8 mouse cellular contexts compared by ENCODE assay signal in the genomic region with DNA sequence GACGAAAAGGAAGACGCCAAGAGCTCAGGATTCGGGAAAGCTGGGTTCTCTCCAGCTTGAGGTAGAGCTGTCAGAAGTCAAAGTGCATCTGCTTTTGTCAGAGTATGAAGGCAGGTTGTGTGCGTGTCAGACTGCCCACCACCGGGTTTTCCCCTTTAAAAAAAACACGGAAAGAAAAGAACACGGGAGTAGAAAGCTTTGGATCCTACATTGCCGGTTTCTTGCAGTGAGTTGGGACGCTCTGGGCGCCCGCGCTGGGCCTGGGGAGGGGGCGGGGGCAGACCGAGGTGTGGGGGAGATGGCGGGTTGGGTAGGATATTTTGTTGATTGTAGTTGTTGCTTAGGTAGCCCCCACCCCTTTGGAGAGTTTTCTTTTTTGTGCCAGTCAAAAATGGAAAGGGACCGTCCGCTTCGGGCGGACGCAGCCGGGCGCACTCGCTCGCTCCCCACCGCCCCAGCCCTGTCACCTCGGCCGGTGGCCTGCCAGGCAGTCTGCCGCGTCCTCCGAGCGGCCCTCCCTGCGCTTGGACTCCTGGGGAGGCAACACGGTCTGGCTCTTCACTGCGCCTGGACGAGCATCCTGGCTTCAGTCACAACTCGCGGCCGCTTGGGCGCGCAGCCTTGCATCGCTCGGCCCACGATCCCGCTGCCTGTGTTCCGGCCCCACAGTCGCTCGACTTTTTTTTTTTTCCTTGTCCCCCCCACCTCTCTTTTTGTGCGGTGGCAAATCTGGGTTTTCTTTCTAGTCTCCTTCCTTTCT. TPM values are rescaled to one million over a fixed set of nuclear protein-coding genes. Genes with fewer than 3 reads are reported as not detected.
DNase-seq lines count a peak whose midpoint lies in the region; ATAC-seq lines count a peak whose summit lies in the region.

No protein-coding gene starts in this region.

- H3K4me3 ChIP-seq in forebrain, embryonic 14.5 days (ENCODE audit: low read depth, low read length), result peak overlapping the region; percentile 41

- H3K9me3 ChIP-seq in forebrain, embryonic 14.5 days (replicated peaks; ENCODE audit: control insufficient read depth, low read length), result no peaks in the 10 kb centered on the region

- ATAC-seq in forebrain, embryonic 14.5 days, result peak; percentile 45
- no peak for ATAC-seq in activated CD4-positive, CD25-positive, alpha-beta regulatory T cell, adult 4 months

- H3K4me2 ChIP-seq in forebrain, embryonic 14.5 days (ENCODE audit: low read length), result peak overlapping the region; percentile 61

- no peak overlapping the region; the same call in 1 of the 2 replicates for H3K27ac ChIP-seq in forebrain, embryonic 14.5 days (ENCODE audit: low read depth, low read length)

- H3K27me3 ChIP-seq in forebrain, embryonic 14.5 days (replicated peaks; ENCODE audit: control insufficient read depth, insufficient read depth, low read length), result peaks cover 93% of the 10 kb centered on the region

- no peaks in the 10 kb centered on the region for H3K36me3 ChIP-seq in forebrain, embryonic 14.5 days (ENCODE audit: control insufficient read depth, insufficient read depth, low read length)

- H3K9ac ChIP-seq in forebrain, embryonic 14.5 days (ENCODE audit: low read length), result peak overlapping the region; percentile 56

- peak; percentile 64 for DNase-seq in embryo, embryonic 10 days (ENCODE audit: low spot score)
- no peak for DNase-seq in embryo, embryonic 9.5 days (ENCODE audit: extremely low spot score)
- peak; percentile 65 for DNase-seq in ZHBTc4 (ENCODE audit: low read depth, low spot score)
- no peak for DNase-seq in forebrain, embryonic 14.5 days (ENCODE audit: low spot score)
- DNase-seq in kidney, postnatal 4 days, result peak; percentile 59 to 72
- peak; percentile 57 for DNase-seq in retina, embryonic 14.5 days (ENCODE audit: low spot score)
- no peak for DNase-seq in left cerebral cortex, adult 9 months (ENCODE audit: low spot score in 2 of 2)

- 0 out of 2 replicates have a peak, but pooled peaks cover 7% of the 10 kb centered on the region for H3K4me1 ChIP-seq in forebrain, embryonic 14.5 days (ENCODE audit: control insufficient read depth, insufficient read depth, low read length)

- WGBS in forebrain, embryonic 14.5 days, result under 1% methylated on average over 48 of the region's 48 CpGs

RNA-seq across cellular contexts. Expression of gene Lhx1, which starts 0.6 kb away (rescaled TPM):
- polyA plus RNA-seq in forebrain, embryonic 14.5 days (2014; fragmentation: Nextera tagmentation; extraction: Ambion mirVana), result 7.0 and 7.2 TPM in 2 replicates
- polyA plus RNA-seq in activated CD4-positive, CD25-positive, alpha-beta regulatory T cell, adult 4 months (2017; shearing (Covaris generic)), result not detected

RNA-seq across cellular contexts. Expression of gene Aatf, which starts 11.4 kb away (rescaled TPM):
- 45.1 and 45.5 TPM in 2 replicates for polyA plus RNA-seq in forebrain, embryonic 14.5 days (2014; fragmentation: Nextera tagmentation; extraction: Ambion mirVana)
- 10 to 100 TPM; 33.2 to 46.0 TPM for polyA plus RNA-seq in activated CD4-positive, CD25-positive, alpha-beta regulatory T cell, adult 4 months (2017; shearing (Covaris generic))

Comparison
In these comparisons a context has a peak if more than half of its experiments do, and no peak if none do; other contexts are left out.
1. DNase-seq: peak in embryo, embryonic 10 days (single experiment), ZHBTc4 (single experiment), kidney, postnatal 4 days (2 of 2) and retina, embryonic 14.5 days (single experiment); none in embryo, embryonic 9.5 days (single experiment), forebrain, embryonic 14.5 days (single experiment) and left cerebral cortex, adult 9 months (0 of 2).